Mouse (Mus musculus): ENCODE measurements around the gene Atp2a2.

DNA sequence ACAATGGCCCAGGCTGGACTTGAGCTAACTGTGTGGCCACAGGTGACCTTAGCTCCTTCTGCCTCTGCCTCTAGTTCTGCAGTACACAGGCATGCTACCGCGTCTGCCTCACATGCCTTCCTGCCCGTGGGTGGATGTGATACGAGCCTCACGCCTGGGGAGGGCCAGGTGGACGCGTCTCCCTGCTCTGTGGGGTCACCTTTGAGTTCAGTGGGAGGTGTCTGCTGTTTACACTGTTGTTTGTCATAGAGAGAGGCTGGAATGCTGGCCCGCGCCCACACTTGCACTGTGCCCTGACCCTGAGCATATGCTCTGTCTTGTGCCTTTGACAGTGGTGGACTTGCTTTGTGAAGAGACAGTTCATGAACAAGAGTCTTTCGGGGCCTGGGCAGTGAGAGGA, 96.5 kb downstream of the Atp2a2 start:
- TF ChIP-seq CTCF (IDR thresholded peaks at IDR 0.05; ENCODE audit: low read depth, low read length) (no peak), POLR2A (IDR thresholded peaks at IDR 0.05; ENCODE audit: extremely low read depth, insufficient read depth, low read length) (no peak)

All from liver, adult 2 months (tissue).